Mouse (Mus musculus) forebrain, postnatal 0 days (tissue): ENCODE measurements at regions not wholly inside any gene's neighbourhood (a gene's known extent, or its start where the extent isn't known, plus 50 kb on each side); places are given as distances from the start of the nearest gene placed in this dataset.

Experiments used
- ATAC-seq: fragments of 200-750 bp; cut with Nextera tagmentation; 2 replicates; pipeline ENCODE4 v1.8.0; 2017; ENCODE audit warnings: mild to moderate bottlenecking, moderate library complexity
- DNase-seq: peaks from one replicate; pipeline ENCODE4 v3.0.0-alpha.2; 2015
- H3K27ac ChIP-seq: fragments of 300-500 bp; sonication (generic); 2 replicates; pipeline ENCODE4 v1.5.1; 2014; ENCODE audit warnings: low read depth, mild to moderate bottlenecking, antibody characterized with exemption, low read length, moderate library complexity, mixed read lengths
- H3K27me3 ChIP-seq: fragments of 300-500 bp; sonication (generic); 2 replicates; pipeline ENCODE4 v1.6.1; 2014; ENCODE audit warnings: mild to moderate bottlenecking, low read length, mixed read lengths; ENCODE audit not compliant: insufficient read depth
- H3K36me3 ChIP-seq: fragments of 300-500 bp; sonication (generic); 2 replicates; pipeline ENCODE4 v1.6.1; 2014; ENCODE audit warnings: mild to moderate bottlenecking, moderate library complexity; ENCODE audit not compliant: insufficient read depth
- H3K4me1 ChIP-seq: fragments of 300-500 bp; sonication (generic); 2 replicates; pipeline ENCODE4 v1.6.1; 2014; ENCODE audit warnings: antibody characterized with exemption; ENCODE audit not compliant: insufficient read depth
- H3K4me2 ChIP-seq: fragments of 300-500 bp; sonication (generic); 2 replicates; pipeline ENCODE4 v1.6.1; 2014; ENCODE audit warnings: low read depth, mild to moderate bottlenecking, moderate library complexity
- H3K4me3 ChIP-seq: fragments of 300-500 bp; sonication (generic); 2 replicates; pipeline ENCODE4 v1.5.1; 2014; ENCODE audit warnings: low read depth, low read length, mixed read lengths
- H3K9ac ChIP-seq: fragments of 300-500 bp; sonication (generic); 2 replicates; pipeline ENCODE4 v1.6.1; 2014; ENCODE audit warnings: mild to moderate bottlenecking
- H3K9me3 ChIP-seq: fragments of 300-500 bp; sonication (generic); 2 replicates; pipeline ENCODE4 v1.6.1; 2016; ENCODE audit warnings: low read length
- CTCF ChIP-seq: sonication (generic); IDR thresholded peaks from 2 replicates; pipeline ENCODE4 v1.5.1; 2016; ENCODE audit warnings: antibody characterized with exemption, control low read depth, low read depth
- WGBS: fragments of 180-500 bp; shearing (Covaris S2); extraction: QIAGEN DNeasy Blood & Tissue Kit; methylation state at CpG from one replicate; pipeline ENCODE4 v1.1.7; 2014; 5-methylcytosine and 5-hydroxymethylcytosine counted together

DNA sequence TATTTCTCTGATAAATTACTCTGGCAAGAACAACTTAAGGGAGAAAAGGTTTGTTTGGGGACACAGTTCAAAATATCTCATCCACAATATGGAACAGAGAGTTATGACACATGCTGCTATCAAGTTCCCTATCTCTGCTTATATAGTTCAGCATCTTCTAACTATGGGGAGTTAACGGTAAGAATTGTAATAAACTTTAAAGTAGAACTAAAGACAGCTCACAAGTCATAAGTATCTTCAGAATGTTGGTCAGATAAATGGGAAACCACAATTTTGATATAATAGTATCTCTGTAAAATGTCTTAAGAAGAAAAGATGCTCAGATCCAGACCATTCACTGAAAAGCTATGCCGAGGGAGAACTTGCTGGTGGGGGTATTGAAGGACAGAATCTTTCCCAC is 138.5 kb upstream of the Mbnl1 start:
- H3K27ac ChIP-seq: no peak overlapping the region
- H3K4me1 ChIP-seq: no peaks in the 10 kb centered on the region
- TF ChIP-seq CTCF: no peak
- 95% methylated on average over 2 of the region's 2 CpGs for WGBS
- H3K4me3 ChIP-seq: no peak overlapping the region
- H3K9me3 ChIP-seq: no peaks in the 10 kb centered on the region
- H3K36me3 ChIP-seq: no peaks in the 10 kb centered on the region
- no peaks in the 10 kb centered on the region for H3K27me3 ChIP-seq
- ATAC-seq: no peak
- H3K9ac ChIP-seq: no peak overlapping the region
- no peak overlapping the region for H3K4me2 ChIP-seq
- DNase-seq: no peak

DNA sequence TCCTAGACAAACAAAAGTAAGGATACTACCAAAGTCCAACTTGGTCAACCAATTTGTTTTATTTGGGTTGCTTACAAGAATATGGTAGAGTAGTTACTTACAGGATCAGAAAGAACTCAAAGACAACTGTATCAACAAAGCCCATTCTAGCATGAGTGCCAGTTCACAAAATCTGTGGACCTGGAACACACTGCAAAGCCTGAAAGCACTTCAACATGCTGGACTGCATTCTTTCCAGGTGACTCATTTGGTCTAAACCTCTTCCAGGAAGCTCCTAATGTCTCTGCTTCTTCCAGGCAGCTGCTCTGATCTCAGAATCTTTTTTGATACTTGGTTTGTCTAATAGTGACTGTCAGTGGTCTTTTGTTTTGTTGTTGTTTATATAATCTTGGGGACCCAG is 126.2 kb upstream of the Mbnl1 start:
- Histone ChIP-seq H3K27me3 (no peaks in the 10 kb centered on the region), H3K9me3 (no peaks in the 10 kb centered on the region), H3K27ac (no peak overlapping the region), H3K9ac (no peak overlapping the region), H3K36me3 (no peaks in the 10 kb centered on the region), H3K4me3 (no peak overlapping the region), H3K4me1 (no peaks in the 10 kb centered on the region), H3K4me2 (no peak overlapping the region)
- no peak for TF ChIP-seq CTCF
- DNase-seq (no peak), ATAC-seq (no peak)

DNA sequence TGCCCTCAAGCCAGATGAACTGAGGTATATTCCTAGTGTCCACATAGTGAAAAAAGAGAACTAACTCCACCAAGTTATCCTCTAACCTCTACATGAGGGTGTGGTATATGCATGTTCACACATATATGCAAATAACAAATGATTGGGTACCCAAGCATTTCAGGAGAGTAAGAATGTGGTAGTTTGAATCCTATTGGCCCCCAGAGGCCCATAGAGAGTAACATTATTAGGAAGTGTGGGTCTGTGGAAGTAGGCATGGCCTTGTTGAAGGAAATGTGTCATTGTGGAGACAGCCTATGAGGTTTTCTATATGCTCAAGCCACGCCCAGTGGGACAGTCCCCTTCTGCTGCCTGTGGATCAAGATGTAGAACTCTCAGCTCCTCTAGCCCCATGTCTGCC is 125.6 kb upstream of the Mbnl1 start:
- no peaks in the 10 kb centered on the region for H3K9me3 ChIP-seq
- no peak for TF ChIP-seq CTCF
- no peaks in the 10 kb centered on the region for H3K27me3 ChIP-seq
- ATAC-seq: no peak
- no peak overlapping the region for H3K27ac ChIP-seq
- H3K4me3 ChIP-seq: no peak overlapping the region
- DNase-seq: no peak
- no peaks in the 10 kb centered on the region for H3K36me3 ChIP-seq
- H3K4me1 ChIP-seq: no peaks in the 10 kb centered on the region
- 61% methylated on average over 1 of the region's 1 CpGs for WGBS
- no peak overlapping the region for H3K9ac ChIP-seq
- no peak overlapping the region for H3K4me2 ChIP-seq

DNA sequence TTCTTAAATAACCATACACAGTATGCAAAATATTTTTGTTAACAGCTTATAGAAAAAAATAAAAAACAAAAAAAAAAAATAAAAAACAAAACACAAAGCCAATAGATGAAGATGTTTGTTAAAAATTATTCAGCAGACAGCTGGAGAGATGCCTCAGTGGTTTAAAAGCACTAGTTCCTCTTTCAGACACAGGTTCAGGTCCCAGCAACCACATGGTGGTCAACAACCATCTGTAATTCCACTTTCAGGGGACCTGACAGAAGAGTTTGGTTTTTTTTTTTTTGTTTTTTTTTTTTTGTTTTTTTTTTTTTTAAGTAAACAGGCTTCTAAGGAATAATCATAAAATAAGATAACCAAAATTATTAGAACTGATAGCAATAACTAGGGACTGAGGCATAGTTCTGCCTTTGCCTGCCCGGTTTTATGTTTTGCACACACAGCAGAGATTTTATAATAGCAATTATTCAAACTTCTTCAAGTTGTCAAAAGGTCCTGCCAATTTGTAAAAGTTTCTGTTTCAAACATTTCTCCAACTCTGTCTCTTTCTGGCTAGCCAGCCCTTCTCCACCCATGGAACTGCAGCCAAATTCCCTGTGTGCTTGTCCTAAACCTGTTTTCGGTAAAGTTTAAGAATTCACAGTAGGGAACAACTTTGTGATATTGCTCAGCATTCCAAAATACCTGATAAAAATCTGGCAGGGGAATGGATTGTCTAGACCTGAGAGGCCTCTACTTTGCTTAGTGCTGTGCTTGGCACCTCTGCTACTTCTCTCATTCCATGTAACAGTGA is 101.3 kb upstream of the Mbnl1 start:
- no peaks in the 10 kb centered on the region for H3K27me3 ChIP-seq
- H3K36me3 ChIP-seq: no peaks in the 10 kb centered on the region
- no peak overlapping the region for H3K9ac ChIP-seq
- ATAC-seq (no peak), DNase-seq (no peak)
- no peak overlapping the region for H3K4me3 ChIP-seq
- TF ChIP-seq CTCF: no peak
- no peaks in the 10 kb centered on the region for H3K4me1 ChIP-seq
- H3K9me3 ChIP-seq: no peaks in the 10 kb centered on the region
- no peak overlapping the region for H3K4me2 ChIP-seq
- WGBS: 76% methylated on average over 2 of the region's 2 CpGs
- no peak overlapping the region for H3K27ac ChIP-seq

DNA sequence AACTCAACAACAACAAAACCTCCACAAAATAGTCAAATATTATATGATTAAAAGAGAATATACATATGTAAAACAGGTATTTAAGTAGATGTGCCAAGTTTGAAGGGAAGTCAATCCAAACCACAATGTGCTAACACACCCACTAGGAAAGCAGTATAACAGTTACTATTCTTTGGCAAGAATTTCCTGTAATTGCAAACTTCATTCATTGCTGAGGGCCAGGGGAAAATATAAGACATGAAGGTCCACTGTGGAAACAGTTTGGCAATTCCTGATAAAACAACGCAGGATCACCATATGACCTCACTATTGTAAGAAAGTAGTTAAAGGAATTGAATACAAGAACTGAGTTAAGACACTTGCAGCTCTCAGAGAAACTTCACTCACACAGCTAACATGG is 99.0 kb upstream of the Mbnl1 start:
- Histone ChIP-seq H3K9me3 (no peaks in the 10 kb centered on the region), H3K4me2 (no peak overlapping the region), H3K4me1 (no peaks in the 10 kb centered on the region), H3K27me3 (no peaks in the 10 kb centered on the region), H3K9ac (no peak overlapping the region), H3K36me3 (no peaks in the 10 kb centered on the region), H3K27ac (no peak overlapping the region), H3K4me3 (no peak overlapping the region)
- no peak for TF ChIP-seq CTCF
- DNase-seq (no peak), ATAC-seq (no peak)
- WGBS: 85% methylated on average over 1 of the region's 1 CpGs

DNA sequence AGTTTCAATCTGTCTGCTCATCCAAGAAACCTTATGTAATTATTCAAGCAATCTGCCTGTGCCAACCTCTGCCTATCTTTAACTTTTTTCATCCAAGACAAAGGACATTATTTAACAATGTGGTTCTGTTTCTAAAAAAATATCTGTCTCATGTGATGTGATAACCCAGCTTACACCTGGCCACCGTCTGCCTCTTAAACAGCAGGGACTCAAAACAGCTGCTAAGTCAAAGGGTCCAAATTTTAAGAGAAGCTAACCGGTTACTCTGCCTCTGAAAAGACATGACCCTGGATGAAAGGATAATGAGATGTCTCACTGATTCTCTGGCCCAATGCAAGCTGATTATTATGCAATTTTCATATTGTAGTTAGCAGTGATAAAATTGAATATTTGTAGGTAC is 84.0 kb upstream of the Mbnl1 start:
- H3K4me3 ChIP-seq: no peak overlapping the region
- WGBS: 62% methylated on average over 2 of the region's 2 CpGs
- no peak overlapping the region for H3K27ac ChIP-seq
- no peak for TF ChIP-seq CTCF
- no peak overlapping the region for H3K9ac ChIP-seq
- no peaks in the 10 kb centered on the region for H3K27me3 ChIP-seq
- no peaks in the 10 kb centered on the region for H3K36me3 ChIP-seq
- no peak overlapping the region for H3K4me2 ChIP-seq
- ATAC-seq (no peak), DNase-seq (no peak)
- no peaks in the 10 kb centered on the region for H3K4me1 ChIP-seq
- H3K9me3 ChIP-seq: no peaks in the 10 kb centered on the region

DNA sequence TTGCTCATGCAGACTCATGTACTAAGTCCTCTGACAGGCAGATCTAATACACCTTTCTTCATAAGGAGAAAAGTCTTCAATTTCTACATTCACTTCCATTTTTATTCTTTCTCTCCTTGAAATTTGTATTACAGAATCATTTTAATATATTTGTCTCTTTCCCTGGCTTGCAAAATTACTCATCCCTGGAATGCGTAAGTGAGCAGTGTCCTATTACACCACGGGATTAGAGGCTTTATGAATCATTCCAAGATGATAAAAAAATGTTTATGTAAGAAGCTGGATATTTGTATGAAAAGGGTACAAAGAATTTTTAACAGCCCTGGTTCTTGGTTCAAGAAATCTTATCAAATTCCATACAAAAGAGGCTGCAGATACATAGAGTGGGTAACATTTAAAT is 83.6 kb upstream of the Mbnl1 start:
- Histone ChIP-seq H3K9ac (no peak overlapping the region), H3K36me3 (no peaks in the 10 kb centered on the region), H3K4me3 (no peak overlapping the region), H3K27me3 (no peaks in the 10 kb centered on the region), H3K9me3 (no peaks in the 10 kb centered on the region), H3K4me2 (no peak overlapping the region), H3K27ac (no peak overlapping the region), H3K4me1 (no peaks in the 10 kb centered on the region)
- ATAC-seq (no peak), DNase-seq (no peak)
- WGBS: 86% methylated on average over 2 of the region's 2 CpGs
- TF ChIP-seq CTCF: no peak
